Mouse (Mus musculus): ENCODE measurements at regions not wholly inside any gene's neighbourhood (a gene's known extent, or its start where the extent isn't known, plus 50 kb on each side); places are given as distances from the start of the nearest gene placed in this dataset.

GRCm38 (mm10) chr6:117653886-117654425 is 187.0 kb upstream of the Zfp637 start:
- no peak for TF ChIP-seq CTCF (IDR thresholded peaks at IDR 0.05)
- no peak for TF ChIP-seq EP300 (IDR thresholded peaks at IDR 0.05)

All from lung, postnatal 0 days (tissue).